Mouse (Mus musculus): Measurements from ENCODE around the gene Krt18. TPM values are rescaled to one million over a fixed set of nuclear protein-coding genes. Genes with fewer than 3 reads are reported as not detected.

The Krt18 gene
- polyA plus RNA-seq, 1 experiment from 2014 or later, result 22.7 TPM

DNA sequence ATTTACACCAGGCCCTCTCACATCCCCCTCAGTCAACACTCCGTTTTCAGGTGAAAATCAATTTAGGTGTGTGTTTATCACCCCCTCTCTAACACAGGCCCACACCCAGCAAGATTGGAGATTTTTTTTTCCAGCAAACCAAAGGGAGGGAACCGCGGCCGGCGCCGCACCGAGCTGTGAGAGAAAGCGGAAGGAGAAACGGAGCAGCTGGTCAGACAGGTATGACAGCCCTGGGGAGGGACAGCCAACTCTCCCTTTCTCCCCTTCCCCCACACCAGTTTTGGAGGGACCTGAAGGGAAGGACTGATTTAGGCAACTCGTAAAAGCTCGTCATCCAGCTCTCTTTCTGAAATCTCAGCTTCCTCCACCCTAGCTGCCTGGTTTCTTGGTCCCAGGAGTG lies 21.7 kb upstream of the Krt18 start:
- no peak overlapping the region for H3K9ac ChIP-seq (ENCODE audit: low read depth, low read length)
- H3K27ac ChIP-seq (ENCODE audit: low read depth, low read length), result no peak overlapping the region
- no peaks in the 10 kb centered on the region for H3K9me3 ChIP-seq (ENCODE audit: control insufficient read depth, low read length)
- 0 out of 2 replicates have a peak, but pooled peaks cover 2% of the 10 kb centered on the region for H3K4me1 ChIP-seq (replicated peaks; ENCODE audit: control insufficient read depth, insufficient read depth, low read length)
- no peak overlapping the region for H3K4me3 ChIP-seq (ENCODE audit: low read depth, low read length)
- peaks cover 32% of the 10 kb centered on the region for H3K27me3 ChIP-seq (ENCODE audit: control insufficient read depth, insufficient read depth, low read length)
- DNase-seq (ENCODE audit: low spot score) (no peak), ATAC-seq (ENCODE audit: low FRiP score) (no peak)
- H3K4me2 ChIP-seq (replicated peaks; ENCODE audit: low read depth, low read length), result no peak overlapping the region
- WGBS, result 36% methylated on average over 11 of the region's 11 CpGs
- H3K36me3 ChIP-seq (ENCODE audit: control insufficient read depth, insufficient read depth, low read length), result no peaks in the 10 kb centered on the region

DNA sequence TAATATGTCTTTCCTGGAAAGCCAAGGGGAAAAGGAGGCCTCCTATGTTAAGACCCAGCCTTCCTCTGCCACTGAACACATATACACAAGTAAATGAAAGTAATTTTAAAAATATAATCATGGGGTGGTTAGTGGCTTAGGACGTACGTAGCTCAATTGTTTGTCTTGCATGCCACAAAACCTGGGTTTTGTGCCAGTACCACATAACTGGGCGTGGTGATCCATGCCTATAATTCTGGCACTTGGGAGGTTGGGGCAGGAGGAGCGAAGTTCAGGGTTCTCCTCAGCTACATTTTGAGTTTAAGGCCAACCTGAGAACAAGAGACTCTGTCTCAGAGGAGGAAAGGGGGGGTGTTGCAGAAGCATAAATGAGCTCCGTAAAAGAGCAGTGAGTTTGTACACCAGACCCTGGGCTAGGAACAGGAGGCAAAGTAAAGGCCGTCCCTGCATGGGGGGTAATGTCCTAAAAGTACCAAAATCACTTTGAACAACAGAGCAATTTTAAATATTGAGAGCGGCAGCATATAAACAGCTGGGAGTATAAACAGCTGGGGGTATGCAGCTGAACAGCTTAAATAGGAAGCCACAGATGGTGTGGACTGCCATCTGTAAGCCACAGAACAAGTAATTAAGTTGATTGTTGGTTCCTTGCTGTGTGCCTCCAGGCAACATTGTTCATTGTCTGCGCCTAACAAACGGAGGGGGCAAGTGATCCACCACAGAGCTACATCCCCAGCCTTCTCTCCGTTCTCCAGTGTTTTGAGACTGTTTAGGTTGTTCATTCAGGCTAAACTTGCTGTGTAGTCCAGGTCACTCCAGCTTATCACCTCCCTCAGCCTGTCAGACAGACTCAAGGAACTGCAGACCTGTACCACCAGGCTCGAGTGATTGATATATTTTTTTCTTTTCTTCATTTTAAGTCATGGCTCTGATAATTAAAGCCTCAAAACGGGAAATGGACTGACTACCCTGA lies 20.6 kb upstream of the Krt18 start:
- Histone ChIP-seq H3K27me3 (ENCODE audit: control insufficient read depth, insufficient read depth, low read length) (peaks cover 25% of the 10 kb centered on the region), H3K36me3 (ENCODE audit: control insufficient read depth, insufficient read depth, low read length) (no peaks in the 10 kb centered on the region), H3K27ac (ENCODE audit: low read depth, low read length) (peak overlapping the region; percentile 42; the same call in 1 of the 2 replicates), H3K4me3 (ENCODE audit: low read depth, low read length) (no peak overlapping the region), H3K4me2 (replicated peaks; ENCODE audit: low read depth, low read length) (no peak overlapping the region), H3K4me1 (replicated peaks; ENCODE audit: control insufficient read depth, insufficient read depth, low read length) (0 out of 2 replicates have a peak, but pooled peaks cover 2% of the 10 kb centered on the region), H3K9ac (ENCODE audit: low read depth, low read length) (no peak overlapping the region), H3K9me3 (ENCODE audit: control insufficient read depth, low read length) (no peaks in the 10 kb centered on the region)
- ATAC-seq (ENCODE audit: low FRiP score) (peak; percentile 40; the same call in 1 of the 2 replicates), DNase-seq (ENCODE audit: low spot score) (no peak)
- WGBS, result 50% methylated on average over 12 of the region's 12 CpGs

DNA sequence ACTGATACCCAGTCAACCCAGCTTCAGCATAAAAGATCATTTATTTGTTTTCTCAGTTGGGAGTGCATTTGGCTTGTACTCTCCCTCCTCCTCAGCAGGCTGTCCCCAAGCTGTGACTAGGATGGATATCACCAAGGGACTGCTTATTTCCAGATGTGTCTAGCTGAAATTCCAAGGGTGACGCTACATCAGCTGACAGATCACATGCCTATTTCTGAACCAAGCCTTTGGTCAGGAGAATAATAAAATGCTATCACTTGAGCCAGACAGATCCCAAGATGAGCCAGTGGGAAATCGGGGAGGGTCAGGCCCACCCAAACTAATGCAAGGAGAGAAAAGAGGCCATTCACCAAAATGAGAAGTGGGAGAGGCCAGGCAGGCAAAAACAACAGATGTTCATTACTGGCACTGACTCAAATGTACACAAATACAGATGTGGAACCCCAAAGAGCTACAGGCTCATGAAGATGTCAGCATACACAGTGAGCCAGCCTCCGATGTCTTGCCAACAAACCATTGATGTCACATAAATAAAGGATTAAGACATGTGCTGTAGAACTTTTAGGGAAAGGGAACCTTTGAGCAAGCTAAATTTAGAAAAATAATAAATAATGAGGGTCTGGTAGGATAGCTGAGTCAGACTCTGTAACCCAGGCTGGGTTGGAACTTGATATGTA lies 17.3 kb upstream of the Krt18 start:
- DNase-seq (ENCODE audit: low spot score), result no peak
- Histone ChIP-seq H3K4me3 (ENCODE audit: low read depth, low read length) (no peak overlapping the region), H3K27me3 (ENCODE audit: control insufficient read depth, insufficient read depth, low read length) (0 out of 2 replicates have a peak, but pooled peaks cover 2% of the 10 kb centered on the region), H3K4me2 (replicated peaks; ENCODE audit: low read depth, low read length) (no peak overlapping the region), H3K27ac (ENCODE audit: low read depth, low read length) (no peak overlapping the region), H3K9ac (ENCODE audit: low read depth, low read length) (no peak overlapping the region), H3K36me3 (ENCODE audit: control insufficient read depth, insufficient read depth, low read length) (no peaks in the 10 kb centered on the region), H3K4me1 (replicated peaks; ENCODE audit: control insufficient read depth, insufficient read depth, low read length) (no peaks in the 10 kb centered on the region), H3K9me3 (ENCODE audit: control insufficient read depth, low read length) (no peaks in the 10 kb centered on the region)
- ATAC-seq (ENCODE audit: low FRiP score), result no peak
- 70% methylated on average over 3 of the region's 3 CpGs for WGBS

DNA sequence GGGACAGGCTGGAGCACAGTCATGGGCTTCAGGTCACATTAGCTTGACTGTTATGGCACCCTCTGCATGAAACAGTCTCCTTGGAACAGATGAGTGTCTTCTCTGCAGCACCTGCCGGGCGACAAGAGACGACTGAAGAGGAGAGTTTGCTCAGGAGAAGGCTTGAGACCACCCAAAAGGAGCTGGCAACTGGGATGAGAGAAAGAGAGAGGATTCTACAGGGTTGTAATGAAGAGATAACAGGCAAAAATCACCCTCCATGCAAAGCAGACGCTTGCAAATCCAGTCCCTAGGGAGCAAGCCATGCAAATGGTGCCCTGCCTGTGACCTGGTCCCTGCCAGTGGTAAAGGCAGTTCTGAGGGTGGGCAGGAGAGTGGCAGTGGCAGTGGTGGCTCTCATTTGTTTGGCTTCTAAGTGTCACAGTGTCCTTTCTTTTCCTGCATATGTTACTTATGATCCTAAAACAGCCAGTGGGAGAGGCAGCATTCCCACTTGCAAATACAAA lies 15.7 kb upstream of the Krt18 start:
- ATAC-seq (ENCODE audit: low FRiP score) (no peak), DNase-seq (ENCODE audit: low spot score) (no peak)
- no peaks in the 10 kb centered on the region for H3K36me3 ChIP-seq (ENCODE audit: control insufficient read depth, insufficient read depth, low read length)
- no peak overlapping the region for H3K4me2 ChIP-seq (replicated peaks; ENCODE audit: low read depth, low read length)
- peaks cover 3% of the 10 kb centered on the region; the same call in 1 of the 2 replicates for H3K4me1 ChIP-seq (replicated peaks; ENCODE audit: control insufficient read depth, insufficient read depth, low read length)
- no peak overlapping the region for H3K27ac ChIP-seq (ENCODE audit: low read depth, low read length)
- no peak overlapping the region for H3K9ac ChIP-seq (ENCODE audit: low read depth, low read length)
- WGBS, result 52% methylated on average over 4 of the region's 4 CpGs
- no peaks in the 10 kb centered on the region for H3K9me3 ChIP-seq (ENCODE audit: control insufficient read depth, low read length)
- H3K4me3 ChIP-seq (ENCODE audit: low read depth, low read length), result no peak overlapping the region
- H3K27me3 ChIP-seq (ENCODE audit: control insufficient read depth, insufficient read depth, low read length), result no peaks in the 10 kb centered on the region

DNA sequence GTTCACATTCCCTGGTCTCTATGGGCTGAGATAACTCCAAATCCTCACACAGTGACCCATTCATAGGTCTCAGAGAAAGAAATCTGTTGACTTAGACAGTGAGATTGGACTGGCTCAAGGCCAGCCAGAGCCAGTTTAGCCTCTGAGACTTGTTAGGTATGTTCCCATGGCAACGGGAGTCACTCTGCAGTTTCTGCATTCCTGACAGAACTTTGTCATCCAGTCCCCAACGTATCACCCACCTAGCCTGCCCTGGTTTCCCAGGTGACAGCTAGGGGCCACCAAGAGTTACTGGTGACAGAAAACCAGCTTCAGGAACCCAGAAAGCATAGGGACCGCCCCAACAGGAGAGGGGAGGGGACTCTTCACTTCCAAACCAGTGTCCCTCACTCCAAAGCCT lies 14.3 kb upstream of the Krt18 start:
- no peaks in the 10 kb centered on the region for H3K27me3 ChIP-seq (ENCODE audit: control insufficient read depth, insufficient read depth, low read length)
- WGBS, result 53% methylated on average over 3 of the region's 3 CpGs
- no peak overlapping the region for H3K4me3 ChIP-seq (ENCODE audit: low read depth, low read length)
- no peak overlapping the region for H3K27ac ChIP-seq (ENCODE audit: low read depth, low read length)
- no peak for DNase-seq (ENCODE audit: low spot score)
- ATAC-seq (ENCODE audit: low FRiP score), result no peak
- no peak overlapping the region for H3K9ac ChIP-seq (ENCODE audit: low read depth, low read length)
- no peaks in the 10 kb centered on the region for H3K36me3 ChIP-seq (ENCODE audit: control insufficient read depth, insufficient read depth, low read length)
- H3K9me3 ChIP-seq (ENCODE audit: control insufficient read depth, low read length), result no peaks in the 10 kb centered on the region
- H3K4me1 ChIP-seq (replicated peaks; ENCODE audit: control insufficient read depth, insufficient read depth, low read length), result peaks cover 3% of the 10 kb centered on the region; the same call in 1 of the 2 replicates
- no peak overlapping the region for H3K4me2 ChIP-seq (replicated peaks; ENCODE audit: low read depth, low read length)

DNA sequence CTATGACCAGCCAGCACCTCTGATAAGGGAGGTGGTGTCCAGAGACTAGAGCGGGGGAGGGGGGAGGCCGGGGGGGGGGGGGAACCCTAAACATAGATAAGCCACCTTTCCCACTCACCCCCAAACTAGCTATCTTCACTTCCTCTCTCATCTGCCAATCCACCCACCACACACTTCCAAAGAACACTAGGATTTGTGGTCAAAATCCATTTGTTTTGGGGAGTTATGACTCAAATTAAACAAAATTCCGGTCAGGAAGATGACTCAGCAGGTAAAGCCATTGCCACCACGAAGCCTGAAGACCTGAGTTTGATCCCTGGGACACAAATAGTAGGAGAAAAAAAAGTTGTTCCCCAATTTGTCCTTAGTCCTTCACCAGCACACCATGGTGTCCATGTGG lies 13.1 kb upstream of the Krt18 start:
- no peak for ATAC-seq (ENCODE audit: low FRiP score)
- WGBS, result 59% methylated on average over 2 of the region's 4 CpGs
- no peak overlapping the region for H3K27ac ChIP-seq (ENCODE audit: low read depth, low read length)

DNA sequence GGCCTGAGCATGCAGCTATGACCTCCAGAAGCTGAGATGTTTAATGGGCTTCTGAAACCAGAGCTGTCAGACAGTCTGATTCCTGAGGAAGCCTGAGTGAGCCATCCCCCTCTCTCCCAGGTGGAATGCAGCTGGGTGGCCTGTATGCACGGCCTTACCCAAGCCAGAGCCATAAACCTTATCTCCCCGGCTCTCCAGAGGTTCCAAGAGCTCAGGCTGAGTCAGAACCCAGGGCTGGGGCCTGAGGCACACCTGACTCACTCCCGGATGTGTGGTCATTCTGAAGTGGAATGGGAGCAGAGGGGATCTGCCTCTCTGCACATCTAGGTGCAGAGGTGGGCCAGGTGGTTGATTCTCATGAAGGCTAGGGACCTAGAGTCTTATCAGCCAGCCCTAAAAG lies 11.9 kb upstream of the Krt18 start:
- no peak overlapping the region for H3K9ac ChIP-seq (ENCODE audit: low read depth, low read length)
- H3K27me3 ChIP-seq (ENCODE audit: control insufficient read depth, insufficient read depth, low read length), result no peaks in the 10 kb centered on the region
- no peak overlapping the region for H3K27ac ChIP-seq (ENCODE audit: low read depth, low read length)
- DNase-seq (ENCODE audit: low spot score) (no peak), ATAC-seq (ENCODE audit: low FRiP score) (no peak)
- WGBS, result 43% methylated on average over 3 of the region's 3 CpGs
- no peak overlapping the region for H3K4me2 ChIP-seq (replicated peaks; ENCODE audit: low read depth, low read length)
- no peaks in the 10 kb centered on the region for H3K9me3 ChIP-seq (ENCODE audit: control insufficient read depth, low read length)
- peaks cover 3% of the 10 kb centered on the region; the same call in 1 of the 2 replicates for H3K4me1 ChIP-seq (replicated peaks; ENCODE audit: control insufficient read depth, insufficient read depth, low read length)
- no peak overlapping the region for H3K4me3 ChIP-seq (ENCODE audit: low read depth, low read length)
- no peaks in the 10 kb centered on the region for H3K36me3 ChIP-seq (ENCODE audit: control insufficient read depth, insufficient read depth, low read length)

More for the DNA sequence above, 13.1 kb upstream of the Krt18 start:
- Histone ChIP-seq H3K4me1 (replicated peaks; ENCODE audit: control insufficient read depth, insufficient read depth, low read length) (peaks cover 3% of the 10 kb centered on the region; the same call in 1 of the 2 replicates), H3K4me2 (replicated peaks; ENCODE audit: low read depth, low read length) (no peak overlapping the region), H3K4me3 (ENCODE audit: low read depth, low read length) (no peak overlapping the region), H3K9ac (ENCODE audit: low read depth, low read length) (no peak overlapping the region), H3K27me3 (ENCODE audit: control insufficient read depth, insufficient read depth, low read length) (no peaks in the 10 kb centered on the region), H3K36me3 (ENCODE audit: control insufficient read depth, insufficient read depth, low read length) (no peaks in the 10 kb centered on the region), H3K9me3 (ENCODE audit: control insufficient read depth, low read length) (no peaks in the 10 kb centered on the region)
- DNase-seq (ENCODE audit: low spot score), result no peak

DNA sequence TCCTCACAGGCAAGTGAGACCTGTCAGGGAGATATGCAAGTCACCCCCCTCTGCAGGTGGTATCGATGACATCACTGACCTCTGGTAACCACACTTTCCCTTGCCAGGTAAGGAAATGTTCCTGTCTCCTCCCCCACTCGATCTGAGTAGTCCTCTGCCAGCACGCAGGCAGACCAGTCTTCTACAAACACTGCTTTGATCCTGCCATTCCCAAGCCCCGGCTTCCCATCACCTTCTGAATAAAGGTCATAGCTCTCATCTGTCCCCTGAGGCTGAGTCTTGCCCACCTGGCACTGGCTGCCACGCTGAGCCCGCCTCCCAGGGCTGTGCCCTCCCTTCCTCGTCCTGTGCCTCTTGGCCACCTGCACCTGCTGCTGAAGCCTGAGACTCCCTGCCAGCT lies 11.2 kb upstream of the Krt18 start:
- no peak overlapping the region for H3K27ac ChIP-seq (ENCODE audit: low read depth, low read length)
- no peak for ATAC-seq (ENCODE audit: low FRiP score)

More for the DNA sequence above, 11.2 kb upstream of the Krt18 start:
- H3K4me2 ChIP-seq (replicated peaks; ENCODE audit: low read depth, low read length), result no peak overlapping the region
- no peaks in the 10 kb centered on the region for H3K9me3 ChIP-seq (ENCODE audit: control insufficient read depth, low read length)
- no peak overlapping the region for H3K9ac ChIP-seq (ENCODE audit: low read depth, low read length)
- H3K4me3 ChIP-seq (ENCODE audit: low read depth, low read length), result no peak overlapping the region
- no peak for DNase-seq (ENCODE audit: low spot score)
- H3K4me1 ChIP-seq (replicated peaks; ENCODE audit: control insufficient read depth, insufficient read depth, low read length), result peaks cover 3% of the 10 kb centered on the region; the same call in 1 of the 2 replicates
- H3K27me3 ChIP-seq (ENCODE audit: control insufficient read depth, insufficient read depth, low read length), result no peaks in the 10 kb centered on the region
- H3K36me3 ChIP-seq (ENCODE audit: control insufficient read depth, insufficient read depth, low read length), result no peaks in the 10 kb centered on the region
- WGBS, result 22% methylated on average over 7 of the region's 7 CpGs
